Mouse (Mus musculus) limb, embryonic 14.5 days (tissue): Measurements from ENCODE around the gene Ehhadh. TPM values are rescaled to one million over a fixed set of nuclear protein-coding genes. Genes with fewer than 3 reads are reported as not detected.

Experiments
- ATAC-seq: fragments of 200-750 bp; cut with Nextera tagmentation; 2 replicates; pipeline ENCODE4 v1.8.0; 2017; ENCODE audit warnings: low read depth, moderate number of reproducible peaks, moderate TSS enrichment; ENCODE audit not compliant: low FRiP score
- DNase-seq: peaks from one replicate; pipeline ENCODE4 v3.0.0-alpha.2; 2015; ENCODE audit warnings: low spot score
- H3K27ac ChIP-seq: fragments of 300-500 bp; sonication (generic); replicated peaks from 2 replicates; pipeline ENCODE4 v1.5.1; 2014; ENCODE audit warnings: low read depth, mild to moderate bottlenecking, low read length, moderate library complexity, mixed read lengths
- H3K27me3 ChIP-seq: fragments of 300-500 bp; sonication (generic); 2 replicates; pipeline ENCODE4 v1.6.1; 2014; ENCODE audit warnings: low read length, mixed read lengths; ENCODE audit not compliant: control insufficient read depth, insufficient read depth
- H3K36me3 ChIP-seq: fragments of 300-500 bp; sonication (generic); 2 replicates; pipeline ENCODE4 v1.6.1; 2014; ENCODE audit warnings: mild to moderate bottlenecking, low read length, moderate library complexity, mixed read lengths; ENCODE audit not compliant: control insufficient read depth, insufficient read depth
- H3K4me1 ChIP-seq: fragments of 300-500 bp; sonication (generic); 2 replicates; pipeline ENCODE4 v1.6.1; 2014; ENCODE audit warnings: antibody characterized with exemption, low read length, mixed read lengths; ENCODE audit not compliant: control insufficient read depth, insufficient read depth
- H3K4me2 ChIP-seq: fragments of 300-500 bp; sonication (generic); replicated peaks from 2 replicates; pipeline ENCODE4 v1.6.1; 2014; ENCODE audit warnings: low read depth, mild to moderate bottlenecking, low read length, moderate library complexity; ENCODE audit not compliant: severe bottlenecking
- H3K4me3 ChIP-seq: fragments of 300-500 bp; sonication (generic); replicated peaks from 2 replicates; pipeline ENCODE4 v1.5.1; 2014; ENCODE audit warnings: low read length
- H3K9ac ChIP-seq: fragments of 300-500 bp; sonication (generic); 2 replicates; pipeline ENCODE4 v1.6.1; 2014; ENCODE audit warnings: mild to moderate bottlenecking, low read depth, low read length, moderate library complexity; ENCODE audit not compliant: severe bottlenecking
- H3K9me3 ChIP-seq: fragments of 300-500 bp; sonication (generic); 2 replicates; pipeline ENCODE4 v1.6.1; 2016; ENCODE audit warnings: low read length; ENCODE audit not compliant: control insufficient read depth
- POLR2A ChIP-seq: fragments of 200-500 bp; IDR thresholded peaks from 2 replicates; pipeline ENCODE4 v1.8.0; 2012; ENCODE audit warnings: inconsistent platforms, mild to moderate bottlenecking, moderate library complexity, borderline replicate concordance; ENCODE audit not compliant: insufficient read depth, insufficient read length; ENCODE audit errors: extremely low read depth
- WGBS: fragments of 180-500 bp; shearing (Covaris S2); extraction: QIAGEN DNeasy Blood & Tissue Kit; methylation state at CpG from one replicate; pipeline ENCODE4 v1.1.7; 2014; 5-methylcytosine and 5-hydroxymethylcytosine counted together
- polyA plus RNA-seq, 2 experiments: library from polyadenylated mRNA; depleted of rRNA in 1 of 2; stranded (reverse) in 1 of 2; unstranded in 1 of 2; fragments of >200 nt; fragmentation: Nextera tagmentation in 1 of 2; extraction: Ambion mirVana in 1 of 2; gene quantifications; 2 replicates each; pipeline versions ENCODE4 v1.2.1 to v1.2.3; 2012 to 2014

The Ehhadh gene
- polyA plus RNA-seq, 2 experiments = 2.3 to 4.7 TPM

- H3K9me3 ChIP-seq = no peaks in the 10 kb centered on the region; the same call in 1 of the 2 replicates
- H3K4me3 ChIP-seq = no peak overlapping the region
- H3K4me1 ChIP-seq = no peaks in the 10 kb centered on the region
- ATAC-seq = no peak
- no peak for TF ChIP-seq POLR2A
- H3K9ac ChIP-seq = no peak overlapping the region
- no peak for DNase-seq
- no peak overlapping the region for H3K4me2 ChIP-seq
- WGBS = 68% methylated on average over 1 of the region's 1 CpGs
- peaks cover 7% of the 10 kb centered on the region; the same call in 1 of the 2 replicates for H3K36me3 ChIP-seq
- no peaks in the 10 kb centered on the region for H3K27me3 ChIP-seq
- H3K27ac ChIP-seq = no peak overlapping the region
Measured at GRCm38 (mm10) chr16:21758447-21758846, 29.2 kb downstream of the Ehhadh start.

- Histone ChIP-seq H3K9me3 (no peaks in the 10 kb centered on the region), H3K4me1 (no peaks in the 10 kb centered on the region), H3K4me2 (no peak overlapping the region), H3K27me3 (no peaks in the 10 kb centered on the region), H3K9ac (no peak overlapping the region), H3K27ac (no peak overlapping the region), H3K4me3 (no peak overlapping the region), H3K36me3 (no peaks in the 10 kb centered on the region)
- ATAC-seq (no peak), DNase-seq (no peak)
- 92% methylated on average over 6 of the region's 6 CpGs for WGBS
- TF ChIP-seq POLR2A = no peak
Measured at GRCm38 (mm10) chr16:21743401-21743800, 44.2 kb downstream of the Ehhadh start.

GRCm38 (mm10) chr16:21742898-21743297 is 44.7 kb downstream of the Ehhadh start:
- Histone ChIP-seq H3K4me3 (no peak overlapping the region), H3K4me2 (no peak overlapping the region), H3K27me3 (no peaks in the 10 kb centered on the region), H3K36me3 (no peaks in the 10 kb centered on the region), H3K27ac (no peak overlapping the region), H3K9me3 (no peaks in the 10 kb centered on the region), H3K4me1 (no peaks in the 10 kb centered on the region), H3K9ac (no peak overlapping the region)
- no peak for DNase-seq
- ATAC-seq = no peak
- TF ChIP-seq POLR2A = no peak
- 91% methylated on average over 5 of the region's 5 CpGs for WGBS

GRCm38 (mm10) chr16:21742191-21742870 is 45.3 kb downstream of the Ehhadh start:
- Histone ChIP-seq H3K4me1 (no peaks in the 10 kb centered on the region), H3K9ac (no peak overlapping the region), H3K27me3 (no peaks in the 10 kb centered on the region), H3K36me3 (no peaks in the 10 kb centered on the region), H3K27ac (no peak overlapping the region), H3K4me3 (no peak overlapping the region), H3K4me2 (no peak overlapping the region), H3K9me3 (no peaks in the 10 kb centered on the region)
- no peak for ATAC-seq
- WGBS = 80% methylated on average over 5 of the region's 5 CpGs
- no peak for TF ChIP-seq POLR2A
- no peak for DNase-seq

GRCm38 (mm10) chr16:21741542-21741941 is 46.1 kb downstream of the Ehhadh start:
- H3K27ac ChIP-seq = no peak overlapping the region
- no peak overlapping the region for H3K9ac ChIP-seq
- H3K4me3 ChIP-seq = no peak overlapping the region
- no peaks in the 10 kb centered on the region for H3K9me3 ChIP-seq
- H3K4me2 ChIP-seq = no peak overlapping the region
- no peaks in the 10 kb centered on the region for H3K27me3 ChIP-seq
- H3K4me1 ChIP-seq = no peaks in the 10 kb centered on the region
- H3K36me3 ChIP-seq = no peaks in the 10 kb centered on the region
- TF ChIP-seq POLR2A = no peak
- no peak for ATAC-seq
- no peak for DNase-seq
- WGBS = 71% methylated on average over 3 of the region's 3 CpGs
